Mouse (Mus musculus): ENCODE measurements around the gene Serp2. TPM values are rescaled to one million over a fixed set of nuclear protein-coding genes. Genes with fewer than 3 reads are reported as not detected.

The Serp2 gene
- total RNA-seq, 1 experiment = 3.5 TPM

DNA sequence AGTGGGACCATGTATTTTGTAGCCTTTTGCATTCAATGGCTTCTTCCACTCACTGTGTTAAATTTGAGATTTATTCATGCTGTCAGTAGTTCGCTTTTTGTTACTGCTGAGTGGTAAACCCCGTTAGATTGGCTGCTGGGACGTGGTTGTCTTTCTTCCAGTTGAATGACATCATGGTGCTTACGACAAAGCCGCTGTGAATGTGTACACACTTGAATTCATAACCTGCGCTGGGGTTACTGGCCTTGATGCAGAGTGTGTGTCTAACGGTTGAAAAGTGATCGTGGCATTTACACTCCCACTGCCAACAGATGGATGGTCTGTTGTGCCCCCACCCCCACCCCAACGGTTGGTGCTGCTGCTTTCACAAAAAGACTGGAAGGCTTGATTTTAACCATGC lies 59.5 kb downstream of the Serp2 start:
- Histone ChIP-seq H3K4me3 (ENCODE audit: insufficient read depth in 1 of 2, low read depth in 1 of 2, low read length in 2 of 2, poor library complexity in 1 of 2, severe bottlenecking in 1 of 2) (no peak overlapping the region), H3K9me3 (ENCODE audit: control insufficient read depth, insufficient read depth, low read depth, low read length) (no peaks in the 10 kb centered on the region), H3K36me3 (ENCODE audit: control insufficient read depth, insufficient read depth, low read length, poor library complexity, severe bottlenecking) (no peaks in the 10 kb centered on the region), H3K4me1 (ENCODE audit: control insufficient read depth in 2 of 2, insufficient read depth in 2 of 2, low read length in 2 of 2, poor library complexity in 1 of 2) (peaks cover 8 to 14% of the 10 kb centered on the region in 2 experiments; a peak in 2 of 4 replicates), H3K9ac (ENCODE audit: insufficient read depth, low read depth, low read length, poor library complexity, severe bottlenecking) (no peak overlapping the region), H3K27ac (ENCODE audit: insufficient read depth, low read depth, low read length, poor library complexity, severe bottlenecking) (no peak overlapping the region)
- in situ Hi-C loops (cut with MboI; ENCODE audit: low sequenced_read_pairs in 2 of 2, unreplicated experiment in 2 of 2) = no loop called here
- TF ChIP-seq MAFK (IDR thresholded peaks at IDR 0.05; ENCODE audit: insufficient read depth, low read depth, low read length) (no peak), ZNF384 (IDR thresholded peaks at IDR 0.05; ENCODE audit: low read depth, low read length) (no peak), CHD2 (IDR thresholded peaks at IDR 0.05; ENCODE audit: low read depth, low read length) (no peak), HCFC1 (IDR thresholded peaks at IDR 0.05; ENCODE audit: borderline replicate concordance, insufficient read depth, low read length) (no peak), ZC3H11A (IDR thresholded peaks at IDR 0.05; ENCODE audit: borderline replicate concordance, low read depth, low read length) (no peak)
- no peak for DNase-seq (ENCODE audit: low read depth, low spot score)

DNA sequence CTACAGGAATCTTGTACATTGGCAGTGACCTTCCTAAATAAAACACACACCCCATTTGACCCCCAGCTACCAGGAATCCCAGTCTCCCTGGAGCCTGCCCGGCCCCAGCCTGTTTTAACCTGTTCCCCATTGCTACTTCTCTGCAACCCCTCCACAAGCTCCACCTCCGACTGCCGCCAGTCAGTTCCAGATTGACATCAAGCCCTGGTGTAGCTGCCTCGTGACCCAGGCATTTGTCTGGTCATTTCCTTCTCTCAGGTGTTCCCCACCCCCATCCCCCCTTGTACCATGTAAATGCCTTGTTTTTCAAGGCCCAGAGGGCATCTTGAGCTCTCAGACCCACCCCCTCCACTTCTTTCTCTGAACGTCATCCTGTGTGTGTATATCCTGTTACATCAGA lies 61.7 kb downstream of the Serp2 start:
- peak; percentile 91 for DNase-seq (ENCODE audit: low read depth, low spot score)
- Histone ChIP-seq H3K27ac (ENCODE audit: insufficient read depth, low read depth, low read length, poor library complexity, severe bottlenecking) (peak overlapping the region; percentile 68), H3K9me3 (ENCODE audit: control insufficient read depth, insufficient read depth, low read depth, low read length) (no peaks in the 10 kb centered on the region), H3K4me3 (ENCODE audit: insufficient read depth in 1 of 2, low read depth in 1 of 2, low read length in 2 of 2, poor library complexity in 1 of 2, severe bottlenecking in 1 of 2) (peak overlapping the region; percentile 43 to 50), H3K9ac (ENCODE audit: insufficient read depth, low read depth, low read length, poor library complexity, severe bottlenecking) (peak overlapping the region; percentile 39), H3K4me1 (ENCODE audit: control insufficient read depth in 2 of 2, insufficient read depth in 2 of 2, low read length in 2 of 2, poor library complexity in 1 of 2) (peaks cover 8 to 14% of the 10 kb centered on the region in 2 experiments; a peak in 2 of 4 replicates), H3K36me3 (ENCODE audit: control insufficient read depth, insufficient read depth, low read length, poor library complexity, severe bottlenecking) (no peaks in the 10 kb centered on the region)
- TF ChIP-seq HCFC1 (IDR thresholded peaks at IDR 0.05; ENCODE audit: borderline replicate concordance, insufficient read depth, low read length) (0 out of 2 replicates have a peak, but pooled peaks have one; percentile 22), ZC3H11A (IDR thresholded peaks at IDR 0.05; ENCODE audit: borderline replicate concordance, low read depth, low read length) (no peak)
- in situ Hi-C loops (cut with MboI; ENCODE audit: low sequenced_read_pairs in 2 of 2, unreplicated experiment in 2 of 2) = no loop called here

DNA sequence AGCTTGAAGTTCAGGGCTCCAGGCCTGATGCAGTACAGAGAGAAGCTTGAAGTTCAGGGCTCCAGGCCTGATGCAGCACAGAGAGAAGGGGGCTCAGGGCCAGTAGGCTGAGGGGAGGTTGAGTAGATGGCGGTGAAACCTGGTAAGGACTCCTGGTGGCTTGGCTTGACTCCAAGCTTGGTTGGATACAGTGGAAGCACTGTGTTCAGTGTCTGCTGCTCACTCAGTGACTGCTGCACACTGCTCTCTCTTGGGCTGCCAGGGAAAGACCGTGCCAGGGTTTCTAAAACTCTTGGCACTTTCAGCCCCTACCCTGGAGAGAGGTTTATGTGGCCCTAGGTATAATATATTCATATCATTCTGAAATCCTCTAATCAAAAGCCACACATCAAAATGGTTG lies 67.6 kb downstream of the Serp2 start:
- in situ Hi-C loops (cut with MboI; ENCODE audit: low sequenced_read_pairs in 2 of 2, unreplicated experiment in 2 of 2) = no loop called here

DNA sequence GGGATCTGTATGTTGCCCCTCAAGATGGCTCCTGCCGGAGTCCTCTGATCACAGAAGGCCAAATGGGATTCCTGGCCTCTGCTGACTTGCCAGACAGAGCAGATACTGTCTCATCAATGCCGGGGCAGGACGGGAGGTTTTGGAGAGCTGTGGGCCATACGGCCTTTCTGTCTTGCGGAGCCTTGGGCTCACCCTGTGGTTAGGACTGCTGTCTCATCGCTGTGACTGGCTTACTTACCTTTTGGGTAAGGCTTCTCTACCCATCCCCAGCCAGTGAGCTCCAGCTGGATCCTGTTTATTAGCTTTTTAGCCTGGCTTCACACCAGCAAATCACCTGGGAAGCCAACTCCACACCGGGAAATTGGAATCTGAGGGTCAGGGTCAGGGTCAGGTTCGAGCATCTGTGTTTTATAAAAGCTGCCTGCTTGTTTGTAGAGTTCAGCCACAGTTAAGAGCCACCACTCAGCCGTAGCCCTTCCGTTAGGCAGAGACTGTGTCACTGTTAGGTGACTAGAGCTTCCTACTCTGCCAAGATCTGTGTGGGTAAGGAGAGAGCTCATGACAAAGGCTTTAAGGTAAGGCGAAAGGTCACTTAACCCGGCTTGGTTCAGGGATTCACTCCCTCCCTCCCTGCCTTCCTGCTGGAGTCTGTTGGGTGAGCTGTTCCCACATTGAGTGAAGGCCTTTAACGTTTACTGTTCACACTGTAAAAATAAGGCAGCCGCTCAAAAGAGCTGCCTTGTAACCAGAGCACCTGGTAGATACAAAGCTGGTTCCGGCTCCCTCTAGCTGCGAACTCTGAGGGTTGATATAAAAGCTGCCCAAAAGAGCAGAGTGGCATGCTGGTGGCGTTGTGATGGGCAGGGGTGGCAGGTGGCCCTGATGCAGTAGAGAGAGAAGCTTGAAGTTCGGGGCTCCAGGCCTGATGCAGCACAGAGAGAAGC lies 68.3 kb downstream of the Serp2 start:
- Histone ChIP-seq H3K9me3 (ENCODE audit: control insufficient read depth, insufficient read depth, low read depth, low read length) (no peaks in the 10 kb centered on the region), H3K9ac (ENCODE audit: insufficient read depth, low read depth, low read length, poor library complexity, severe bottlenecking) (peak overlapping the region; percentile 64; the same call in 1 of the 2 replicates), H3K4me1 (ENCODE audit: control insufficient read depth in 2 of 2, insufficient read depth in 2 of 2, low read length in 2 of 2, poor library complexity in 1 of 2) (peaks cover 1 to 3% of the 10 kb centered on the region in 2 experiments; a peak in 2 of 4 replicates), H3K36me3 (ENCODE audit: control insufficient read depth, insufficient read depth, low read length, poor library complexity, severe bottlenecking) (no peaks in the 10 kb centered on the region), H3K4me3 (ENCODE audit: insufficient read depth in 1 of 2, low read depth in 1 of 2, low read length in 2 of 2, poor library complexity in 1 of 2, severe bottlenecking in 1 of 2) (peak overlapping the region in 1 of 2 experiments; percentile 18; a peak in 2 of 4 replicates), H3K27ac (ENCODE audit: insufficient read depth, low read depth, low read length, poor library complexity, severe bottlenecking) (no peak overlapping the region)
- in situ Hi-C loops (cut with MboI; ENCODE audit: low sequenced_read_pairs in 2 of 2, unreplicated experiment in 2 of 2) = no loop called here
- no peak for TF ChIP-seq CHD2 (IDR thresholded peaks at IDR 0.05; ENCODE audit: low read depth, low read length)
- TF ChIP-seq MAFK (IDR thresholded peaks at IDR 0.05; ENCODE audit: insufficient read depth, low read depth, low read length) = no peak
- TF ChIP-seq ZC3H11A (IDR thresholded peaks at IDR 0.05; ENCODE audit: borderline replicate concordance, low read depth, low read length) = no peak
- TF ChIP-seq ZNF384 (IDR thresholded peaks at IDR 0.05; ENCODE audit: low read depth, low read length) = no peak
- TF ChIP-seq HCFC1 (IDR thresholded peaks at IDR 0.05; ENCODE audit: borderline replicate concordance, insufficient read depth, low read length) = no peak
- no peak for DNase-seq (ENCODE audit: low read depth, low spot score)

More for the DNA sequence above, 67.6 kb downstream of the Serp2 start:
- H3K9me3 ChIP-seq (ENCODE audit: control insufficient read depth, insufficient read depth, low read depth, low read length) = no peaks in the 10 kb centered on the region
- DNase-seq (ENCODE audit: low read depth, low spot score) = no peak
- H3K27ac ChIP-seq (ENCODE audit: insufficient read depth, low read depth, low read length, poor library complexity, severe bottlenecking) = no peak overlapping the region
- H3K9ac ChIP-seq (ENCODE audit: insufficient read depth, low read depth, low read length, poor library complexity, severe bottlenecking) = no peak overlapping the region
- no peak overlapping the region for H3K4me3 ChIP-seq (ENCODE audit: insufficient read depth in 1 of 2, low read depth in 1 of 2, low read length in 2 of 2, poor library complexity in 1 of 2, severe bottlenecking in 1 of 2)
- TF ChIP-seq ZNF384 (IDR thresholded peaks at IDR 0.05; ENCODE audit: low read depth, low read length) (no peak), HCFC1 (IDR thresholded peaks at IDR 0.05; ENCODE audit: borderline replicate concordance, insufficient read depth, low read length) (no peak), CHD2 (IDR thresholded peaks at IDR 0.05; ENCODE audit: low read depth, low read length) (no peak)
- H3K4me1 ChIP-seq (ENCODE audit: control insufficient read depth in 2 of 2, insufficient read depth in 2 of 2, low read length in 2 of 2, poor library complexity in 1 of 2) = peaks cover 2 to 3% of the 10 kb centered on the region in 2 experiments; a peak in 2 of 4 replicates
- no peaks in the 10 kb centered on the region for H3K36me3 ChIP-seq (ENCODE audit: control insufficient read depth, insufficient read depth, low read length, poor library complexity, severe bottlenecking)

Data from ES-E14 (cell line).